Mouse (Mus musculus) lung, adult 2 months (tissue): ENCODE measurements around the gene Rnf216. TPM values are rescaled to one million over a fixed set of nuclear protein-coding genes. Genes with fewer than 3 reads are reported as not detected.

Experiments
- DNase-seq: peaks from one replicate; pipeline ENCODE4 v3.0.0; 2022
- H3K4me1 ChIP-seq: fragments of 200-500 bp; 2 replicates; pipeline ENCODE4 v1.6.1; 2011; ENCODE audit warnings: low read length; ENCODE audit not compliant: control insufficient read depth, insufficient read depth
- H3K4me3 ChIP-seq: fragments of 200-500 bp; replicated peaks from 2 replicates; pipeline ENCODE3; 2011; ENCODE audit warnings: low read depth, mild to moderate bottlenecking, control low read depth, low read length; ENCODE audit errors: extremely low read depth
- CTCF ChIP-seq: fragments of 200-500 bp; IDR thresholded peaks from 2 replicates; pipeline ENCODE4 v1.5.1; 2011; ENCODE audit warnings: mild to moderate bottlenecking, low read length, control low read depth; ENCODE audit not compliant: insufficient read depth
- POLR2A ChIP-seq: fragments of 200-500 bp; IDR thresholded peaks from 2 replicates; pipeline ENCODE4 v1.6.1; 2011; ENCODE audit warnings: low read depth, mild to moderate bottlenecking, control low read depth, low read length, borderline replicate concordance; ENCODE audit errors: extremely low read depth
- WGBS: fragments of 180-500 bp; shearing (Covaris S2); methylation state at CpG from one replicate; pipeline ENCODE4 v1.1.7; 2018; 5-methylcytosine and 5-hydroxymethylcytosine counted together
- polyA plus RNA-seq: library from polyadenylated mRNA; depleted of rRNA; stranded (reverse); fragments of >200 nt; gene quantifications from 2 replicates; pipeline ENCODE4 v1.2.3, GENCODE M21; 2012

The Rnf216 gene
- polyA plus RNA-seq, 1 experiment = 27.7 TPM

DNA sequence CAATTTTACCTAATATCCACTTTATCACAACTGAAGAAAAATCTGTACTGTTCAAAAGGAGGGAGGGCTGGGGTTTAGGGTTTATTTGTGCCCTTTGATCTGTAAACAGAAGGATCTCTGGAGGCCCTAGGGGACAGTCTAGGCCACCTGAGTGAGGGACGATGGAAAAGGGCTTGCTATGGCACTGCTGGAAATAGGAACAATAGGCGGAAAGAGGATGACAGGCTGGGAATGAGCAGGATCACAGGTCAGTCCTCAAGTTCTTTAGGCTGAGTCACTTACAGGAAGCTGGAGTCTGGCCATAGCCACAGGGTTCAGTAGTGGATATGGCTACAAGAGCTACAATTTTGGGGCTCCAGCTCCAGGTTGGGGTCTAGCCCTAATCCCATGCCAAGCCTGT, 114.6 kb downstream of the Rnf216 start:
- WGBS = 44% methylated on average over 2 of the region's 2 CpGs
- Histone ChIP-seq H3K4me3 (no peak overlapping the region), H3K4me1 (peaks cover 10% of the 10 kb centered on the region)
- no peak for DNase-seq
- TF ChIP-seq CTCF (no peak), POLR2A (no peak)

DNA sequence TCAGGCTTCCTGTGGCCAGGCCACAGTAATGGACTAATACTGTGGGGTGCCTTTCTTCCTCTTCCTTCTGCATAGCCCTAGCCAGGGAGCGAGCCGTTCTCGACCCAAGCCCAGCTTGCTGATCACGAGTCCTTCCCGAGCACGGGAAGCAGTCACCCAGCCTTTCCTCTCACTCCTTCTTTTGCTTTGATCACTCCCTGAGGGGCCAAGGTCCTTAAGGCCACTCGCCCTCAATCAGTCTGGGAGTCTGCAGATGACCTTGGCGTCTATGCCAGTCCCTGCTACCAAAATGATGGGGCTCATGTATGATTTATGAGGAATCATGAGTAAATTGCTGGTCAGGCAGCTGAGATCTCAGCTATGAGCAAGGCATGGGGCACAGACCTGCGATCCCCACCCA, 115.3 kb downstream of the Rnf216 start:
- Histone ChIP-seq H3K4me1 (peaks cover 10% of the 10 kb centered on the region), H3K4me3 (no peak overlapping the region)
- no peak for DNase-seq
- no peak for TF ChIP-seq POLR2A
- no peak for TF ChIP-seq CTCF
- 81% methylated on average over 9 of the region's 9 CpGs for WGBS

DNA sequence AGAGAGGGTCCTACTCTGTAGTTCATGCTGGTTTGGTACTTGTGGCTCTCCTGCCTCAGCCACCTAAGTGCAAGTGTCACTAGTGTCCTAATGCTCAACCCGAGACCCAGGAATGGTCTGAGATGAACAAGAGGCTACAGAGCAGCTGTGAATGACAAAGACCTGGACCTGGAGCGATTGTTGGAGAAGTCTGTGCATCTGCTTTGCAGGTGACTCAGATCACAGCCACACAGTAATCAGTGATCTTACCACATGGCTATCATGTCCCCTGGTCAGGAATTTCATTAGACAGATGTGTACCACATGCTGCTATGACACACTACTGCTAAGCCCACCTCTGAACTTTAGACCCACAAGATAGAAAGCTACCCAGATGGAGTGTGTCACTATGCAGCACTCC, 118.0 kb downstream of the Rnf216 start:
- TF ChIP-seq CTCF = no peak
- TF ChIP-seq POLR2A = no peak
- 88% methylated on average over 2 of the region's 2 CpGs for WGBS
- Histone ChIP-seq H3K4me3 (no peak overlapping the region), H3K4me1 (peaks cover 4% of the 10 kb centered on the region)
- no peak for DNase-seq

DNA sequence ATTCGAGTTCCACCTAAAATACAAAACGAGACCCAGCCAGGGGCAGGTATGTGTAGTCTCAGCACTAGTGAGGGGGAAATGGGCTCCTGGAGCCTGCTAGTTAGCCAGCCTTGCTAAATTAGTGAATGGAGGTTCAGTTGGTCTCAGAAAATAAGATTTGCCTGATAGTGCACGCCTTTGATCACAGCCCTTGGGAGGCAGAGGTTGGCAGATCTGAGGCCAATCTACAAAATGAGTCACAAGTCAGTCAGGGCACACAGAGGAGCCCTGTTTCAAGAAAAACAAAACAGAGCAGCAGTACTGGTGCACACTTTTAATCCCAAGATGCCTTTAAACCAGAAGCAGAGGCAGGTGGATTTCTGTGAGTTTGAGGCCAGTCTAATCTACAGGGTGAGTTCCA, 123.6 kb downstream of the Rnf216 start:
- DNase-seq = no peak
- no peak for TF ChIP-seq CTCF
- no peak for TF ChIP-seq POLR2A
- no peaks in the 10 kb centered on the region for H3K4me1 ChIP-seq
- 86% methylated on average over 3 of the region's 3 CpGs for WGBS
- no peak overlapping the region for H3K4me3 ChIP-seq

DNA sequence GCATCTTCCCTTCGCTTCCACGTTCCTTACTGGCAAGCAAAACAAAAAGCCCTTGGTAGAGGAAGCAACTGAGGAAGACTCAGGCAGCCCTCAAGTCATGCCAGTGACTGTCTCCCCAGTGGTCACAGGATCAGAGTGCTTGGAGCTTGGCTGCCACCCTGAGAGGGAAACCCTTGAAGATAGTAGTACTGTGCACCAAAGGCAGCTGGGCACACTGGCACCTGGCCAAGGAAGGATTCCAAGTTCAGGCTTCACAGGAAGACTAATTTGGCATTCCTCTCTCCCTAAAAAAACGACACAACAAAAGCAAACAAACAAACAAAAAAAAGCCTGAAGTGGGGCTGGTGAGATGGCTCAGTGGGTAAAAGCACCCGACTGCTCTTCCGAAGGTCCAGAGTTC, 124.3 kb downstream of the Rnf216 start:
- WGBS = 66% methylated on average over 5 of the region's 5 CpGs
- H3K4me1 ChIP-seq = no peaks in the 10 kb centered on the region
- TF ChIP-seq CTCF (no peak), POLR2A (no peak)
- no peak for DNase-seq
- no peak overlapping the region for H3K4me3 ChIP-seq

DNA sequence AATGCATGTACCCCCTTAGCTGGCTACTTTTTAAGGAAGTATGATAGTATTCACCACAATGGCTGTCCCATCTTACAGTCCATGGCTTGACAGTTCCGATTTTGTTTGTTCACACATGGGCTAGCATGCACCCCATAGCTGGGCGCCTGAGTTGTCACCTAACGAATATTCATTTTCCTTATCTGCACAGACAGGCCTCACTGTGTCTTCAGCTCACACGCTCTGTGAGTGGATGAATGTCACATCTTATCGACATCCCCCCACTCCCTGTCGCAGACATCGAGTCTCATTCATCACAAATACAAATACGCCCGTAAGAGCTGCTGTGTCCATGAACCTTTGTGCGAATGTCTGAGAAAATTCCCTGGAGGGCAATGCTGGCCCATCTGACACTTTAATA, 128.5 kb downstream of the Rnf216 start:
- 86% methylated on average over 10 of the region's 10 CpGs for WGBS
- peaks cover 3% of the 10 kb centered on the region for H3K4me1 ChIP-seq
- no peak for DNase-seq
- no peak overlapping the region for H3K4me3 ChIP-seq
- TF ChIP-seq POLR2A (no peak), CTCF (no peak)

DNA sequence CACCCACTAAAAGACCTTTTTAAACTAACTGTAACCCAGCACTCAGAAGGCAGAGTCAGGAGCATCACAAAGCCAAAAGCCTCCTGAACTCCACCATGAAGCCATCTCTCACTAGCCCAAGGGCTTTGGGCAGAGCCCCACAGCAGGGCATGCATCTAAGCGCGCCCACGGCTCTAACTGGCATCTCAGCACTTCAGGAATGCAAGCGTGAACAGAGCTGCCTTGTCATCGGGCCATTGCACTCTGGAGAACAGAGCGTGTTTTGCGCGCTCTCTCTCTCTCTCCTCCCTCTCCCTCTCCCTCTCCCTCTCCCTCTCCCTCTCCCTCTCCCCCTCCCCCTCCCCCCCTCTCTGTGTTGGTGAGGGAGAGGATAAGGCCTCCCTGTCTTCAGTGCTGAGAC, 129.6 kb downstream of the Rnf216 start:
- TF ChIP-seq POLR2A (no peak), CTCF (no peak)
- H3K4me3 ChIP-seq = no peak overlapping the region
- no peak for DNase-seq
- 79% methylated on average over 8 of the region's 8 CpGs for WGBS
- H3K4me1 ChIP-seq = peaks cover 3% of the 10 kb centered on the region

DNA sequence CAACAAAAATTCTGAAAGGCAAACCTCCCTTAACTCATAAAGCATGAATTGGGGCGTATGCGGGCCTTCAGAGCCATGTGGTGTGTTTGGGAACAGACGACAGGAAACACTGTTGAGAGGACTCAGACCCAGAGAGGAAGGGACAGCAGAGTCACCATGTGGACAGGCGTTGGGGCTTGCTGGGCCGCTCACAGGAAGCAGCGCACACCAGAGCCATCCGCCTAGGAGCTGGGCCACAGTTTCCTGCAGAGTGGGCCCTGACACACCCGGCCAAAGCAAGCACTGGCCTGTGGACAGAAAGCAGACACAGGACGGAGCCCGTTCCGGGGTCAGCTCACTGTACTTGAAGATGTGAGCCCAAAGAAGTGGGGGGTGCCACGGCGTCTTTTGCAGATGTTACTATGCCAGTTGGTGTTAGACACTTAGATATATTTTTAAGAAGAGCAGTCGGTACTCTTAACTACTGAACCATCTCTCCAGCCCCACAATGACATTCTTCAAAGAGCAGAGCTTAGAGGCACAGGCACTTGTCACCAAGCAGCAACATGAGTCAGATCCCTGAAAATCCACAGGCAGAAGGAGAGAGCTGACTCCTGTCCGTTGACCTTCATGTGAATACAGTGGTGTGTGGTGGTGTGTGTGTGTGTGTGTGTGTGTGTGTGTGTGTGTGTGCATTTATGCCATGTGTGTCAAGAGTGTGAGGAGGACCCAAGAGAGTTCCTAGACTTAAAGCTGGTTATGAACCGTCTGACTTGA, 130.6 kb downstream of the Rnf216 start:
- WGBS = 43% methylated on average over 16 of the region's 16 CpGs

DNA sequence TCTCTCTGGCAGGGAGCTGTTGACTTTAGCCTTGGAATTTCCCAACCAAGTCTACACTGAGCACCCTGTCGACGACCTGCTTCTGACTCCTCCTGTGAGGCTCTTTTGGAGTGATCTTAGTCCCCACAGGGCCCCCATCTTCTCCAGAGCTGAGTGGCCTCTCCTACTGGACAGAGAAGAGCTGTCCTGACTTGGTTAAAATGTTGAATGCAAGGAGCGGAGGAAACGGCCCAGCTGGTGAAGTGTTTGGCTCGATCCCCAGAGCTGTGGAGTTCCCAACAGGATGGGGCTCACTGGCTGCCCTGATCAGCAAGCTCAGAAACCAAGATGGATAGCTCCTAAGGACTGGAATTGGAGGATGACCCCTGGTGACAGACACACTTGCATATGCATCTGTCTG, 136.3 kb downstream of the Rnf216 start:
- TF ChIP-seq POLR2A = no peak
- no peak for TF ChIP-seq CTCF
- Histone ChIP-seq H3K4me1 (no peaks in the 10 kb centered on the region; the same call in 1 of the 2 replicates), H3K4me3 (no peak overlapping the region)
- WGBS = 18% methylated on average over 5 of the region's 5 CpGs
- no peak for DNase-seq

More for the DNA sequence above, 130.6 kb downstream of the Rnf216 start:
- H3K4me3 ChIP-seq = no peak overlapping the region
- no peak for TF ChIP-seq POLR2A
- no peak for TF ChIP-seq CTCF
- peaks cover 3% of the 10 kb centered on the region for H3K4me1 ChIP-seq
- DNase-seq = no peak

DNA sequence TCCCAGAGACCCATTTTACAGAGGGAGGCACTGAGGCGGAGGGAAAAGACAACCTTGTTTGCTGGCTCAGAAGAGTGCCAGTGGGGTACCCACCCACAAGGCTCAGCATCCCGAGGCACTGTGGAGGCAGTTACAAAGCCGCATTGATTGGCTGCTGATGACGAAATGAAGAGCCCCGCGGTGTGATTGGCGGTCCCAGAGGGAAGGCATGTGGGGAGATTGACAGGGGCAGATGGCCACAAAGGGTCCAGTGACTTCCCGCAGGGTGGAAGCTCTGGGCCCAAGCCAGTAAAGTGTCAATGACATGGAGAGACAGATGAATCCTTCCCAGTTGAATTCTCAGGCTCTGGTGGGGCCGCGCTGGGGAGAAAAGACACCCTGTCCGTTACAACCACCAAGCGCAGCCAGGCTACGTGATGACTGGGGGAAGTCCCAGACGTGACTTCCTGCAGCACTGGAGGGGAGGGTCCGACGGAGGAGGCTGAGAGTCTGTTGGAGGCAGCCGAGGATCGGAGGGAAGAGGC, 138.1 kb downstream of the Rnf216 start:
- no peak for DNase-seq
- TF ChIP-seq CTCF (no peak), POLR2A (no peak)

More for the DNA sequence above, 138.1 kb downstream of the Rnf216 start:
- no peak overlapping the region for H3K4me3 ChIP-seq
- WGBS = 14% methylated on average over 18 of the region's 18 CpGs
- no peaks in the 10 kb centered on the region; the same call in 1 of the 2 replicates for H3K4me1 ChIP-seq
